Comparison of ENCODE assay signal across 8 mouse cellular contexts in genomic region chr15:103552096-103552690, GRCm38 (mm10). TPM values are rescaled to one million over a fixed set of nuclear protein-coding genes. Genes with fewer than 3 reads are reported as not detected.
DNase-seq lines count a peak whose midpoint lies in the region; ATAC-seq and TF ChIP-seq lines count a peak whose summit lies in the region.
"Had no signal": no experiment of that assay in that cellular context is flagged by ENCODE, and none has a peak within 500 bp of the region (broad histone marks: within the 10 kb centered on the region; RNA-seq: fewer than 3 reads in every experiment).

No protein-coding gene starts in this region.

- ATAC-seq in limb, embryonic 11.5 days (ENCODE audit: insufficient number of reproducible peaks, low FRiP score, low TSS enrichment, low read depth) = no peak
- ATAC-seq in forebrain, embryonic 16.5 days = peak; percentile 62
- peak; percentile 41; the same call in 1 of the 2 replicates for ATAC-seq in neutrophil, adult 5-6 weeks (ENCODE audit: extremely low read depth, insufficient number of reproducible peaks, low FRiP score, poor library complexity, severe bottlenecking)

- peak; percentile 79; the same call in 1 of the 2 replicates for TF ChIP-seq CTCF in brain, embryonic 14.5 days (IDR thresholded peaks at IDR 0.05; ENCODE audit: borderline replicate concordance, extremely low read depth, insufficient read depth, insufficient read length)

- H3K9me3 ChIP-seq in limb, embryonic 11.5 days (ENCODE audit: control insufficient read depth, low read length) = no peaks in the 10 kb centered on the region
- H3K9me3 ChIP-seq in limb, embryonic 10.5 days (replicated peaks) = no peaks in the 10 kb centered on the region
- H3K9me3 ChIP-seq in forebrain, embryonic 16.5 days (ENCODE audit: control insufficient read depth, low read length) = no peaks in the 10 kb centered on the region

- H3K4me2 ChIP-seq in limb, embryonic 11.5 days (ENCODE audit: low read depth, severe bottlenecking) = no peak overlapping the region
- H3K4me2 ChIP-seq in forebrain, embryonic 16.5 days (ENCODE audit: low read length) = no peak overlapping the region

- no peak overlapping the region for H3K9ac ChIP-seq in limb, embryonic 11.5 days (ENCODE audit: low read length)
- H3K9ac ChIP-seq in forebrain, embryonic 16.5 days (replicated peaks; ENCODE audit: low read depth, low read length) = no peak overlapping the region

- no peak overlapping the region for H3K27ac ChIP-seq in limb, embryonic 11.5 days (replicated peaks; ENCODE audit: low read depth, low read length)
- no peak overlapping the region for H3K27ac ChIP-seq in limb, embryonic 10.5 days
- H3K27ac ChIP-seq in forebrain, embryonic 16.5 days (ENCODE audit: low read length) = no peak overlapping the region

- H3K4me1 ChIP-seq in limb, embryonic 11.5 days (ENCODE audit: control insufficient read depth, insufficient read depth, low read length) = no peaks in the 10 kb centered on the region
- no peaks in the 10 kb centered on the region for H3K4me1 ChIP-seq in limb, embryonic 10.5 days
- no peaks in the 10 kb centered on the region for H3K4me1 ChIP-seq in forebrain, embryonic 16.5 days (replicated peaks; ENCODE audit: control insufficient read depth, insufficient read depth, low read length)

- no peak overlapping the region for H3K4me3 ChIP-seq in limb, embryonic 11.5 days (ENCODE audit: low read depth, low read length)
- no peak overlapping the region for H3K4me3 ChIP-seq in limb, embryonic 10.5 days
- no peak overlapping the region for H3K4me3 ChIP-seq in forebrain, embryonic 16.5 days (replicated peaks; ENCODE audit: low read length)

- TF ChIP-seq POLR2A in brain, embryonic 14.5 days (IDR thresholded peaks at IDR 0.05; ENCODE audit: borderline replicate concordance, extremely low read depth, insufficient read depth, insufficient read length, poor library complexity, severe bottlenecking) = no peak

- H3K27me3 ChIP-seq in limb, embryonic 11.5 days (ENCODE audit: control insufficient read depth, insufficient read depth, low read length) = no peaks in the 10 kb centered on the region
- H3K27me3 ChIP-seq in limb, embryonic 10.5 days (ENCODE audit: low read depth, poor library complexity, severe bottlenecking) = no peaks in the 10 kb centered on the region
- H3K27me3 ChIP-seq in forebrain, embryonic 16.5 days (replicated peaks; ENCODE audit: control insufficient read depth, insufficient read depth, low read length) = no peaks in the 10 kb centered on the region

- 54% methylated on average over 3 of the region's 3 CpGs for WGBS in limb, embryonic 11.5 days
- 43% methylated on average over 3 of the region's 3 CpGs for WGBS in limb, embryonic 10.5 days
- whole genome bisulfite sequencing in forebrain, embryonic 16.5 days = 50% methylated on average over 3 of the region's 3 CpGs

- peak; percentile 62 for DNase-seq in limb, embryonic 11.5 days (ENCODE audit: low spot score)
- no peak for DNase-seq in limb, embryonic 10.5 days (ENCODE audit: low spot score)
- peak; percentile 53 for DNase-seq in ES-CJ7 (ENCODE audit: low read depth, low spot score)
- DNase-seq in brain, embryonic 14.5 days (ENCODE audit: low read depth) = peak; percentile 85
- DNase-seq in layer of hippocampus, postnatal 10 days (ENCODE audit: low spot score in 2 of 2) = peak; percentile 69

- H3K36me3 ChIP-seq in limb, embryonic 11.5 days (ENCODE audit: control insufficient read depth, insufficient read depth, low read length) = no peaks in the 10 kb centered on the region
- H3K36me3 ChIP-seq in limb, embryonic 10.5 days = no peaks in the 10 kb centered on the region
- no peaks in the 10 kb centered on the region for H3K36me3 ChIP-seq in forebrain, embryonic 16.5 days (ENCODE audit: control insufficient read depth, insufficient read depth)

RNA-seq across cellular contexts. Expression of gene Glycam1, which starts 12.7 kb away (rescaled TPM):
- not detected in 2 replicates for polyA plus RNA-seq in limb, embryonic 11.5 days (2014; fragmentation: Nextera tagmentation; extraction: Ambion mirVana)
- polyA plus RNA-seq in limb, embryonic 10.5 days (2016; fragmentation: Nextera tagmentation; extraction: Ambion mirVana) = not detected in 2 replicates
- not detected in 2 replicates for polyA plus RNA-seq in brain, embryonic 14.5 days (2012; rRNA removed)
- polyA plus RNA-seq in forebrain, embryonic 16.5 days (2015; fragmentation: Nextera tagmentation; extraction: Ambion mirVana) = not detected in 2 replicates
- 1 to 10 TPM; 1.1 to 1.6 TPM for total RNA-seq in layer of hippocampus, postnatal 10 days (2021)
- total RNA-seq in neutrophil, adult 5-6 weeks (2017) = not detected in 2 replicates
- polyA plus RNA-seq: heart, embryonic 14.5 days had no signal

RNA-seq across cellular contexts. Expression of gene Ppp1r1a, which starts 14.4 kb away (rescaled TPM):
- polyA plus RNA-seq in limb, embryonic 11.5 days (2014; fragmentation: Nextera tagmentation; extraction: Ambion mirVana) = 8.4 and 10.3 TPM in 2 replicates
- polyA plus RNA-seq in limb, embryonic 10.5 days (2016; fragmentation: Nextera tagmentation; extraction: Ambion mirVana) = 3.5 and 6.5 TPM in 2 replicates
- polyA plus RNA-seq in brain, embryonic 14.5 days (2012; rRNA removed) = 63.5 and 68.4 TPM in 2 replicates
- 89.0 and 108 TPM in 2 replicates for polyA plus RNA-seq in forebrain, embryonic 16.5 days (2015; fragmentation: Nextera tagmentation; extraction: Ambion mirVana)
- total RNA-seq in layer of hippocampus, postnatal 10 days (2021) = 100 to 1,000 TPM; 147 to 157 TPM
- total RNA-seq in neutrophil, adult 5-6 weeks (2017) = not detected in 2 replicates

RNA-seq across cellular contexts. Expression of gene Pde1b, which starts 49.4 kb away (rescaled TPM):
- polyA plus RNA-seq in limb, embryonic 11.5 days (2014; fragmentation: Nextera tagmentation; extraction: Ambion mirVana) = 3.0 and 3.5 TPM in 2 replicates
- 2.0 and 2.9 TPM in 2 replicates for polyA plus RNA-seq in limb, embryonic 10.5 days (2016; fragmentation: Nextera tagmentation; extraction: Ambion mirVana)
- 92.4 and 94.5 TPM in 2 replicates for polyA plus RNA-seq in brain, embryonic 14.5 days (2012; rRNA removed)
- 71.0 and 77.1 TPM in 2 replicates for polyA plus RNA-seq in forebrain, embryonic 16.5 days (2015; fragmentation: Nextera tagmentation; extraction: Ambion mirVana)
- 10 to 100 TPM; 48.2 to 53.9 TPM for total RNA-seq in layer of hippocampus, postnatal 10 days (2021)
- 68.0 and 76.0 TPM in 2 replicates for total RNA-seq in neutrophil, adult 5-6 weeks (2017)

Comparison
In these comparisons a context has a peak if more than half of its experiments do, and no peak if none do; other contexts are left out.
1. RNA of gene Pde1b, which starts 49.4 kb away (polyA plus RNA-seq): 92.4 to 94.5 TPM in brain, embryonic 14.5 days and 71.0 to 77.1 TPM in forebrain, embryonic 16.5 days; 3.0 to 3.5 TPM in limb, embryonic 11.5 days and 2.0 to 2.9 TPM in limb, embryonic 10.5 days; every median in the first group is over 10 times any median in the second.